Mouse (Mus musculus) adrenal gland, postnatal 10 days (tissue): ENCODE data around the gene Baz2a. TPM values are rescaled to one million over a fixed set of nuclear protein-coding genes. Genes with fewer than 3 reads are reported as not detected.
A peak's percentile ranks its signal among the peaks of the same experiment; 100 is the strongest.
"Not testable (repeated sequence)": the region's sequence is repeated elsewhere in the genome, so short reads cannot be mapped to it uniquely, and the experiment has no call there.

Experiments used
- DNase-seq: peaks from one replicate; pipeline ENCODE4 v3.0.0; 2021; ENCODE audit warnings: mixed read lengths
- total RNA-seq, 2 experiments: library from RNA; stranded (reverse); gene quantifications; 2 replicates each; pipeline ENCODE4 v1.2.3; 2021

Gene Baz2a
- total RNA-seq, 2 experiments from 2014 or later = 37.1 to 51.9 TPM

GRCm38 (mm10) chr10:128081807-128082476 is 9.4 kb upstream of the Baz2a start:
- DNase-seq = peak; percentile 35

- peak; percentile 8 for DNase-seq
These were observed 8.9 kb upstream of the Baz2a start for GRCm38 (mm10) chr10:128082477-128082808.

- DNase-seq = peak; percentile 96
These were observed 8.4 kb upstream of the Baz2a start, which contains the start of gene Atp5b for GRCm38 (mm10) chr10:128082880-128083421. Gene Atp5b (plus strand): TSS chr10:128083273.

GRCm38 (mm10) chr10:128083688-128084087 is 7.7 kb upstream of the Baz2a start:
- DNase-seq = peak; percentile 55

GRCm38 (mm10) chr10:128084160-128084559 is 7.2 kb upstream of the Baz2a start:
- peak; percentile 8 for DNase-seq

GRCm38 (mm10) chr10:128086391-128086790 is 5.0 kb upstream of the Baz2a start:
- peak; percentile 39 for DNase-seq

GRCm38 (mm10) chr10:128087216-128087615 is 4.2 kb upstream of the Baz2a start:
- not testable (repeated sequence) for DNase-seq

- DNase-seq = peak; percentile 27
These were observed 3.2 kb upstream of the Baz2a start for GRCm38 (mm10) chr10:128088181-128088580.

- DNase-seq = no peak
These were observed 1.5 kb upstream of the Baz2a start for GRCm38 (mm10) chr10:128089842-128090241.

GRCm38 (mm10) chr10:128090651-128091563 is 470 bp upstream of the Baz2a start:
- DNase-seq = peak; percentile 93

GRCm38 (mm10) chr10:128092506-128093495 is 1.4 kb downstream of the Baz2a start:
- peak; percentile 92 for DNase-seq

- DNase-seq = peak; percentile 43
These were observed 2.3 kb downstream of the Baz2a start for GRCm38 (mm10) chr10:128093496-128094294.

GRCm38 (mm10) chr10:128094340-128094968 is 3.1 kb downstream of the Baz2a start:
- DNase-seq = peak; percentile 92

- DNase-seq = no peak
These were observed 3.7 kb downstream of the Baz2a start for GRCm38 (mm10) chr10:128095003-128095636.

GRCm38 (mm10) chr10:128096313-128096692 is 4.9 kb downstream of the Baz2a start:
- DNase-seq = no peak

GRCm38 (mm10) chr10:128096693-128097586 is 5.6 kb downstream of the Baz2a start:
- DNase-seq = peak; percentile 94

- DNase-seq = peak; percentile 78
These were observed 6.2 kb downstream of the Baz2a start for GRCm38 (mm10) chr10:128097587-128097971.

GRCm38 (mm10) chr10:128110103-128110761 is 18.9 kb downstream of the Baz2a start:
- no peak for DNase-seq
